Mouse (Mus musculus) kidney, embryonic 16.5 days (tissue): ENCODE measurements around the gene Cdk19. TPM values are rescaled to one million over a fixed set of nuclear protein-coding genes. Genes with fewer than 3 reads are reported as not detected.
"Not testable (repeated sequence)": the region's sequence is repeated elsewhere in the genome, so short reads cannot be mapped to it uniquely, and the experiment has no call there.

Experiments
- ATAC-seq: fragments of 200-750 bp; cut with Nextera tagmentation; 2 replicates; pipeline ENCODE4 v1.8.0; 2017; ENCODE audit warnings: moderate TSS enrichment; ENCODE audit not compliant: low FRiP score, low TSS enrichment
- H3K27ac ChIP-seq: fragments of 300-500 bp; sonication (generic); 2 replicates; pipeline ENCODE4 v1.5.1; 2014; ENCODE audit warnings: low read length
- H3K27me3 ChIP-seq: fragments of 300-500 bp; sonication (generic); 2 replicates; pipeline ENCODE4 v1.6.1; 2014; ENCODE audit warnings: low read length, control low read depth, mixed read lengths; ENCODE audit not compliant: insufficient read depth
- H3K36me3 ChIP-seq: fragments of 300-500 bp; sonication (generic); 2 replicates; pipeline ENCODE4 v1.6.1; 2014; ENCODE audit warnings: low read length, control low read depth, mixed read lengths; ENCODE audit not compliant: insufficient read depth
- H3K4me1 ChIP-seq: fragments of 300-500 bp; sonication (generic); 2 replicates; pipeline ENCODE4 v1.6.1; 2014; ENCODE audit warnings: low read length, control low read depth, mixed read lengths; ENCODE audit not compliant: insufficient read depth
- H3K4me2 ChIP-seq: fragments of 300-500 bp; sonication (generic); replicated peaks from 2 replicates; pipeline ENCODE4 v1.6.1; 2014; ENCODE audit warnings: low read depth, low read length
- H3K4me3 ChIP-seq: fragments of 300-500 bp; sonication (generic); 2 replicates; pipeline ENCODE4 v1.5.1; 2014; ENCODE audit warnings: mild to moderate bottlenecking, low read length
- H3K9ac ChIP-seq: fragments of 300-500 bp; sonication (generic); replicated peaks from 2 replicates; pipeline ENCODE4 v1.6.1; 2014; ENCODE audit warnings: low read length
- H3K9me3 ChIP-seq: fragments of 300-500 bp; sonication (generic); 2 replicates; pipeline ENCODE4 v1.6.1; 2016; ENCODE audit warnings: low read length, control low read depth
- WGBS: fragments of 180-500 bp; shearing (Covaris S2); extraction: QIAGEN DNeasy Blood & Tissue Kit; methylation state at CpG from one replicate; pipeline ENCODE4 v1.1.7; 2014; 5-methylcytosine and 5-hydroxymethylcytosine counted together
- polyA plus RNA-seq: library from polyadenylated mRNA; unstranded; fragments of >200 nt; fragmentation: Nextera tagmentation; extraction: Ambion mirVana; gene quantifications from 2 replicates; pipeline ENCODE4 v1.2.1, GENCODE M21; 2015

Gene Cdk19
- polyA plus RNA-seq, 1 experiment from 2014 or later: 9.5 TPM

DNA sequence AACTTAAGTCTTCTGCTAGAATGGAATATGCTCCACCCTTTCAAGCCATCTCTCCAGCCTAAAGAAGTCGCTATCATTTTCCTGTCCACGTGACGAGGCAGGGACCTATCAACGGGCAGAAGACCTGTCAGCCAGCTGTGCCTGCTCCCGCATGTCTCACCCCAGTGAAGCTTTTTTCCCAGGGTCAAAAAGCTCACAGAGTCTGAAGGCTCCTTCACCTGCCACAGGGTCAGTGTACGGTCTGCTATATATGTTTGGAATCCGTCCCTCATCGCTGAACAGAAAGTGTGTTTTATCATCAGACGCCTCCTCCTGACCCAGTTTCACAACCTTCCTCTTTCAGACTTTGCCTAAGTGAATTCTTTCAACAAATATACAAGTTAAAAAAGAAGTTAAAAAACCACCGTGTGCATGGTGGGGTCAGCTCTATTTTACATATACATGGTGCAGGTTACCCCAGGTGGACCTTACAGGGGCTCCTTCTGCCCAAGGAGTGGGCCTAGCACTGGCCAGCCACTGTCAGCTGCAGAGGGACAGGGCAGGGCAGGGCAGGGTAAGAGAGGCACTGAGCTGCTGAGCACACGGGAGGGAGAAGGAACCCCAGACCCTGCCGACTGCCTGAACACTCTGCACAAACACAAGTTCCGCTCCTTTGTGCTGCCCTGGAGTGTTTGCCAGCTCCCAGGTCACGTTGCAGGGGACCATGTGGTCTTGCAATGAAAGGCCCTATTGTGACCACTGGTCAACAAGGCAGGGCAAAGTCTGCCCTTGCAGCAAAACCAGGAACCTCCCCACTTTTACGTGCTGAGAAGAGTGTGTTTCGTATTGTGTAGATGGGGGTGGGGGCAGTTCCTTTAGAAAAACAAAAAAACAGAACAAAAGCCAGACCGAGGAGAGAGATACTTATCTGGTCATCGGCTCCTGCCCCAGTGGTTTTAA, 160.2 kb downstream of the Cdk19 start:
- Histone ChIP-seq H3K36me3 (no peaks in the 10 kb centered on the region), H3K27me3 (no peaks in the 10 kb centered on the region), H3K4me3 (no peak overlapping the region), H3K4me1 (peaks cover 11% of the 10 kb centered on the region; the same call in 1 of the 2 replicates), H3K4me2 (no peak overlapping the region), H3K27ac (peak overlapping the region; percentile 35; the same call in 1 of the 2 replicates), H3K9me3 (0 out of 2 replicates have a peak, but pooled peaks cover 3% of the 10 kb centered on the region), H3K9ac (no peak overlapping the region)
- whole genome bisulfite sequencing: 45% methylated on average over 18 of the region's 18 CpGs
- ATAC-seq: peak; percentile 67

DNA sequence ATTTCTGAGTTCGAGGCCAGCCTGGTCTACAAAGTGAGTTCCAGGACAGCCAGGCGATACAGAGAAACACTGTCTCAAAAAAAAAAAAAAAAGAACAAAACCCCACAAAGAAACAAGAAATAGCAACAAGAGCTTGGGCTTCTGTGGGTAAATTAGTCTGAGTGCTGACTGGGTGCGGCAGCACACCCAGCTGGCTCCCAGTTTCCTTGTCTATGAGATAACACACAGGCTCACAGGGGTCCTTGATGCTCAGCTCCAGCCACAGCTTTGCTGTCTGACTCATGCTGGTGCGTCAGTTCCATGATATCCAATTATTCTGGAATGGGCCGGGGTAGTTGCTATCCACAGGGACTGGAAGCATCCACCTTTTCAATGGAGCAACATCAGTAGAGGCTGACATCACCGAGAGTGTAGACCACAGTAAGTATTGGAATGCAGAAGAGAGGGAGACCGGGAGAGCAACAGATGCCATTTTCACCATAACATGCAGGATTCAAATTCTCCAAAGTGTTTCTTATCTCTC, 161.4 kb downstream of the Cdk19 start:
- no peak for ATAC-seq

DNA sequence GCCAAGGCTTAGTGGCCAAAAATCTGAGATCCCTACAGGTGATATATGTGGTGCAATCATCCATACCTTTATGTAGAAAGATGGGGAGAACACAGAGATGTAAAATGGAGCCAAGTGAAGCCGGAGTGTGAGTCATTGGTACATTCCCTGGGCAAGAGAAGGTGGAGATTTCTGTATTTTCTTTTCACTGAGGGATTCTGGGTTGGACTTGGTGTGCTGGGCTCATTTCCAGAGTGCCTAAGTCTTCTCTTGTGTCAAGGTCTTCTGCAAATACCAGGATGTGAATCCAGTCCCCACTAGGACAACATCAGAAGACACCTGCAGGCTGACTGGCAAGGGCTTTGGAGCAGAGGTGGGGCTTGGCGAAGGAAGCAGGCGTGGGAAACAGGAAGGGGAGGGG, 163.4 kb downstream of the Cdk19 start:
- Histone ChIP-seq H3K27me3 (no peaks in the 10 kb centered on the region), H3K4me1 (peaks cover 11% of the 10 kb centered on the region; the same call in 1 of the 2 replicates), H3K36me3 (no peaks in the 10 kb centered on the region), H3K4me3 (no peak overlapping the region), H3K9ac (no peak overlapping the region), H3K9me3 (0 out of 2 replicates have a peak, but pooled peaks cover 3% of the 10 kb centered on the region), H3K27ac (no peak overlapping the region), H3K4me2 (no peak overlapping the region)
- 97% methylated on average over 1 of the region's 3 CpGs for WGBS
- ATAC-seq: no peak

More for the DNA sequence above, 161.4 kb downstream of the Cdk19 start:
- Histone ChIP-seq H3K27me3 (no peaks in the 10 kb centered on the region), H3K4me1 (peaks cover 11% of the 10 kb centered on the region; the same call in 1 of the 2 replicates), H3K27ac (no peak overlapping the region), H3K4me2 (no peak overlapping the region), H3K9me3 (0 out of 2 replicates have a peak, but pooled peaks cover 3% of the 10 kb centered on the region), H3K9ac (no peak overlapping the region), H3K4me3 (no peak overlapping the region), H3K36me3 (no peaks in the 10 kb centered on the region)
- WGBS: 90% methylated on average over 7 of the region's 7 CpGs

DNA sequence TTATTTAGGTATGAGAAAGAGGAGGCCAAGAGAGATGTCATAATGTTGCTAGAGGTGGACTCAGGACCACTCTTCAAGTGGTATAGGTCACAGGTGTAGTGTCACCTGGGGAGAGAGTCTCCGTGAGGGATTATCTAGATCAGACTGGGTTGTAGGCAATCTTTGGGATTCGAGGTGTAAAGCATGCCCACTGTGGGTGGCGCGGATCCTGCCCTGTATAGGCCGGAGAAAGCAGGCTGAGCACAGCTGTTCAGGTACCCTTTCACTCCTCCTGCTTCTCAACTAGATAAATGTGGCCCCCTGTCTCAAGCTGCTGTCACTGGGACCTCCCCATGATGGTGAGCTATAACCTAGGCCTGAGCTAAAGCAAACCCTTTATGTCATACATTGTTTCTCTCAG, 171.0 kb downstream of the Cdk19 start:
- no peak overlapping the region for H3K27ac ChIP-seq

DNA sequence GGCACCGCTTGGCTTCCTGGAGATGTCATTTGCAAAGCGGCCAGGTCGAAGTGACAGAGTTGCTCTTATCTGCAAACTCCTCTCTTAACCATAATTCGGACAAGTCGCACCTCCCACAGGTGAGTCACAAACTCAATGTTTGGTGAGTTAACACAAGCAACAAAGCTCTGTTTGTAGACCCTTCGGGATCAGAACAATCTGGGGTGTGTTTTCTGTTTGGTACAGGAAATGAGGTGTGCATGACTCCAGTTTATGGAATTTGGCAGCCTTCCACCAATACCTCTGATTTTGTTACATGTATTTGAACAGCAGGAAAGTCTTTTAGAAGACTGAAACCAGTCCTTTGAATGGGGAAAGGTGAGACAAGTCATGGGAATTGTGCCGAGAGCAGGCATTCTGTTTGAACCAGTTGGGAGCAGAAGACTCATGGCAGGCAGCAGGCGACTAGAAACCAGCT, 171.9 kb downstream of the Cdk19 start:
- ATAC-seq: no peak
- WGBS: 75% methylated on average over 8 of the region's 8 CpGs
- H3K9ac ChIP-seq: no peak overlapping the region
- no peaks in the 10 kb centered on the region for H3K4me1 ChIP-seq
- no peak overlapping the region for H3K4me3 ChIP-seq
- no peak overlapping the region for H3K4me2 ChIP-seq
- H3K36me3 ChIP-seq: no peaks in the 10 kb centered on the region
- no peaks in the 10 kb centered on the region for H3K27me3 ChIP-seq
- H3K9me3 ChIP-seq: no peaks in the 10 kb centered on the region
- no peak overlapping the region for H3K27ac ChIP-seq

More for the DNA sequence above, 171.0 kb downstream of the Cdk19 start:
- H3K9me3 ChIP-seq: no peaks in the 10 kb centered on the region
- no peak overlapping the region for H3K9ac ChIP-seq
- ATAC-seq: no peak
- no peaks in the 10 kb centered on the region for H3K36me3 ChIP-seq
- H3K4me1 ChIP-seq: no peaks in the 10 kb centered on the region
- no peak overlapping the region for H3K4me2 ChIP-seq
- no peak overlapping the region for H3K4me3 ChIP-seq
- 91% methylated on average over 5 of the region's 5 CpGs for WGBS
- H3K27me3 ChIP-seq: no peaks in the 10 kb centered on the region

DNA sequence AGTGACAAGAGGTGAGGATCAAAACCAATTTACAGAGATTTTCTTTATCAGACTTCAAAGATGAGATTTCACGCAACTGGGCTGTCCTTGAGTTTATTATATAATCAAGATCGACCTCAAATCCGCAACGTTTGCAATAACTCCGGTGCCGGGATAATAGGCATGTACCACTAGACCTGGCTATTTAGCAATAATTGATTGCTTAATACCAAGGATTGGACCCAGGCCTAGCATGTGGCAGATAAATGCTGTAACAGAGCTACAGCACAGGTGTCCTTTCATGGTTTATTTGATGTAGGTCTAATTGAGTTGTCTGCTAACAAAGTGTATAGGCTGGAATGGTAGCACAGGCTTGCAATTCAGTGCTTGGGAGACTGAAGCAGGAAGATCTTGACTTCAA, 172.8 kb downstream of the Cdk19 start:
- H3K4me2 ChIP-seq: no peak overlapping the region
- H3K27me3 ChIP-seq: no peaks in the 10 kb centered on the region
- no peak for ATAC-seq
- H3K27ac ChIP-seq: no peak overlapping the region
- no peaks in the 10 kb centered on the region for H3K4me1 ChIP-seq
- H3K9me3 ChIP-seq: no peaks in the 10 kb centered on the region
- WGBS: 93% methylated on average over 6 of the region's 6 CpGs
- H3K4me3 ChIP-seq: no peak overlapping the region
- H3K9ac ChIP-seq: no peak overlapping the region
- no peaks in the 10 kb centered on the region for H3K36me3 ChIP-seq

DNA sequence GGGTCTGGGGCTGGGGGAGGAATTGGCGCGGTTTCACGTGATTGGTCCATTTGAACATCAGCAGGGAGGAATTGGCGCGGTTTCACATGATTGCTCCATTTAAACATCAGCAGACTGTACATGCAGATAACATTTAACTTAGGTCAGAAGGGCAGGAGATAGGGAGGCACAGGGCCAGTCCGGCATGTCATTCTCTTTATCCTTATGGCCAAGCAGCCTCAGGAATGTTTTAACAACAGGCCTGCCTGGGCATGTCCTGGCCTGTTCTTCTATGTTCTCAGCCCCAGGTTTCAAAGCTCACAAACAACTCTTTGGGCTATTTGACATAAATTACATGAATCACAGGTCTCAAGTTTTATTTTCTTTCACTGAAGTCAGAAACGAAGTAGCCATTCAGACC, 173.6 kb downstream of the Cdk19 start:
- H3K4me3 ChIP-seq, ATAC-seq, H3K27me3 ChIP-seq, H3K27ac ChIP-seq, H3K9me3 ChIP-seq, H3K4me1 ChIP-seq, H3K9ac ChIP-seq, H3K4me2 ChIP-seq, H3K36me3 ChIP-seq: not testable (repeated sequence)
- 89% methylated on average over 7 of the region's 7 CpGs for WGBS

DNA sequence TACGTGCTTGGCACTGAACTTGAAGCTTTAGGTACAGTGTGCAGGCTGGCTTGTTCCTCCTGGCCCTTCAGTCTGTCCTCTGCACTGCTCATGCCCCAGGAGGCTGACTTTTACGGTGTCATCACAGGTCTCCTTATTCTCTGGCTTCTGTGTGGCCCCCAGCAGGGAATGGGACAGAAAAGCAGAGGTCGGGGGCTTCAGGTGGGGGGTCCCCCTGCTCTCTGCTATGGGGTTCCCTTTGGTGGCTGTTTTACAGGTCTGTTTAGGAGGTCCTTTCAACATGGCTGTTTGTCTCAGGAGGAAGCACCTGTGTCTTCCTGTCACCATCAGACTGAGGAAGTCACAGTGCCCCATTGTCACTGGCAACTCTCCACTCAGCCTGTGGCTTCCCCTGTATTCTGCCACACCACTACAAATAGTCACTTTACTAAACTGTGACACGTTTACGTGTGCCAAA, 175.9 kb downstream of the Cdk19 start:
- H3K36me3 ChIP-seq: no peaks in the 10 kb centered on the region
- no peak overlapping the region for H3K4me2 ChIP-seq
- no peaks in the 10 kb centered on the region for H3K27me3 ChIP-seq
- no peaks in the 10 kb centered on the region for H3K4me1 ChIP-seq
- 77% methylated on average over 5 of the region's 5 CpGs for WGBS
- H3K9me3 ChIP-seq: no peaks in the 10 kb centered on the region
- H3K9ac ChIP-seq: no peak overlapping the region
- no peak overlapping the region for H3K4me3 ChIP-seq
- ATAC-seq: no peak
- H3K27ac ChIP-seq: no peak overlapping the region

DNA sequence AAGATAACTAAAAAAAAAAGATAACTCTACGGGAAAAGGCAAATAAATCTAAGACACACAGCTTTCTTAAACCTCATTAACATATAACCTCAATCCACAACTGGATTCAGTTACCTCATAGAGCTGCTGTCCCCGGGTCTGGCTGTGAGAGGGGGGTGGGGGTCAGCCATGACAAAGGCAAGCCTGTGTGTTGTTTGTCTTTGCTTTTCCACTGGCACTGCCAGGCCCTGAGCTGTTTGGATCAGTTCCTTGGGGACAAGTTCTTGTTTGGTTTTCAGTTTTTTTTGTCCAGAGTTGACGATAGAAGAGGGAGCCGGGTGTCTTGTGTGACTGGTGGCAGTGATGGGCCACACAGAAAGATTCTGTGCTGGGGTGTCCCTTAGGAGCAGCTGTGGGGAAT, 177.1 kb downstream of the Cdk19 start:
- Histone ChIP-seq H3K9ac (no peak overlapping the region), H3K27ac (no peak overlapping the region), H3K4me1 (peaks cover 4% of the 10 kb centered on the region; the same call in 1 of the 2 replicates), H3K36me3 (no peaks in the 10 kb centered on the region), H3K9me3 (no peaks in the 10 kb centered on the region), H3K4me2 (no peak overlapping the region), H3K4me3 (no peak overlapping the region), H3K27me3 (no peaks in the 10 kb centered on the region)
- 18% methylated on average over 4 of the region's 4 CpGs for WGBS
- no peak for ATAC-seq

DNA sequence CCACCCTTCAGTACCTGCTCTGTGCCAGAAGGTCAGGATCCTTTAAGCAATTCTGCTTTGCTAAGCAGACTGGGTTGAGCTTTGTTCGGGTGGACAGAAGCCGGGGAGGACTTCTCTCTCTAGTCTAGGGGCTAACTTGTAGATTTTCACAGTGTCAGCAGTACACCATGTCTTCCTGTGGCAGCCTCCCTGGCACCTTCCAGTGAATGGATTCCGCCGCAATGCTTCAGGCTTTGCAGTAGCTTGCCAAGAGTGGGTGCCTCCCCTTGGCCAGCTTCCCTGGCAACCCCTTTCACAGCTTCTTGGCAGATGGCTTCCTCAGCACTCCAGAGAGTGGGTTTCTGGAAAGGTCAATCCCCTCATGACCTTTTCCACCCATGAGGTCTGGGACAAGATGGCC, 180.2 kb downstream of the Cdk19 start:
- WGBS: 84% methylated on average over 4 of the region's 4 CpGs
- Histone ChIP-seq H3K36me3 (no peaks in the 10 kb centered on the region), H3K9ac (no peak overlapping the region), H3K27me3 (no peaks in the 10 kb centered on the region), H3K4me2 (no peak overlapping the region), H3K4me3 (no peak overlapping the region), H3K9me3 (no peaks in the 10 kb centered on the region), H3K27ac (no peak overlapping the region), H3K4me1 (peaks cover 13% of the 10 kb centered on the region; the same call in 1 of the 2 replicates)
- ATAC-seq: no peak
